Mouse (Mus musculus) hindbrain, embryonic 12.5 days (tissue): ENCODE measurements around the gene Slc4a1. TPM values are rescaled to one million over a fixed set of nuclear protein-coding genes. Genes with fewer than 3 reads are reported as not detected.
A peak's percentile ranks its signal among the peaks of the same experiment; 100 is the strongest.

Experiments
- ATAC-seq: fragments of 200-750 bp; cut with Nextera tagmentation; 2 replicates; pipeline ENCODE4 v1.8.0; 2017; ENCODE audit warnings: moderate TSS enrichment; ENCODE audit not compliant: low FRiP score
- H3K27ac ChIP-seq: fragments of 300-500 bp; sonication (generic); 2 replicates; pipeline ENCODE4 v1.5.1; 2016; ENCODE audit warnings: mild to moderate bottlenecking
- H3K27me3 ChIP-seq: fragments of 300-500 bp; sonication (generic); 2 replicates; pipeline ENCODE4 v1.6.1; 2016; ENCODE audit warnings: mild to moderate bottlenecking
- H3K36me3 ChIP-seq: fragments of 300-500 bp; sonication (generic); 2 replicates; pipeline ENCODE4 v1.6.1; 2016; ENCODE audit warnings: mild to moderate bottlenecking
- H3K4me1 ChIP-seq: fragments of 300-500 bp; sonication (generic); 2 replicates; pipeline ENCODE4 v1.6.1; 2016
- H3K4me2 ChIP-seq: fragments of 300-500 bp; sonication (generic); replicated peaks from 2 replicates; pipeline ENCODE4 v1.6.1; 2016; ENCODE audit warnings: mild to moderate bottlenecking
- H3K4me3 ChIP-seq: fragments of 300-500 bp; sonication (generic); 2 replicates; pipeline ENCODE4 v1.5.1; 2016; ENCODE audit warnings: mild to moderate bottlenecking
- H3K9ac ChIP-seq: fragments of 300-500 bp; sonication (generic); 2 replicates; pipeline ENCODE4 v1.6.1; 2016; ENCODE audit warnings: mild to moderate bottlenecking, moderate library complexity
- H3K9me3 ChIP-seq: fragments of 300-500 bp; sonication (generic); replicated peaks from 2 replicates; pipeline ENCODE4 v1.6.1; 2016; ENCODE audit warnings: mild to moderate bottlenecking
- WGBS: fragments of 180-500 bp; shearing (Covaris S2); methylation state at CpG from one replicate; pipeline ENCODE4 v1.1.7; 2016; 5-methylcytosine and 5-hydroxymethylcytosine counted together
- polyA plus RNA-seq: library from polyadenylated mRNA; unstranded; fragments of >200 nt; fragmentation: Nextera tagmentation; extraction: Ambion mirVana; gene quantifications from 2 replicates; pipeline ENCODE4 v1.2.1, GENCODE M21; 2016

The Slc4a1 gene
- polyA plus RNA-seq, 1 experiment from 2014 or later, result 33.5 TPM

GRCm38 (mm10) chr11:102383365-102384136, 17.5 kb upstream of the Slc4a1 start:
- H3K4me2 ChIP-seq, result no peak overlapping the region
- no peak overlapping the region for H3K27ac ChIP-seq
- H3K4me3 ChIP-seq, result no peak overlapping the region
- no peaks in the 10 kb centered on the region for H3K4me1 ChIP-seq
- H3K27me3 ChIP-seq, result no peaks in the 10 kb centered on the region
- no peak for ATAC-seq
- H3K9ac ChIP-seq, result no peak overlapping the region
- 90% methylated on average over 1 of the region's 1 CpGs for WGBS
- no peaks in the 10 kb centered on the region for H3K9me3 ChIP-seq
- H3K36me3 ChIP-seq, result no peaks in the 10 kb centered on the region

- Histone ChIP-seq H3K4me2 (no peak overlapping the region), H3K4me3 (no peak overlapping the region), H3K9me3 (no peaks in the 10 kb centered on the region), H3K9ac (no peak overlapping the region), H3K36me3 (no peaks in the 10 kb centered on the region), H3K4me1 (no peaks in the 10 kb centered on the region), H3K27me3 (no peaks in the 10 kb centered on the region), H3K27ac (no peak overlapping the region)
- no peak for ATAC-seq
- 89% methylated on average over 3 of the region's 3 CpGs for WGBS
Observed at GRCm38 (mm10) chr11:102382794-102383193, 16.8 kb upstream of the Slc4a1 start.

GRCm38 (mm10) chr11:102381341-102382100, 15.5 kb upstream of the Slc4a1 start:
- no peaks in the 10 kb centered on the region for H3K36me3 ChIP-seq
- H3K27me3 ChIP-seq, result no peaks in the 10 kb centered on the region
- no peak overlapping the region for H3K4me3 ChIP-seq
- 38% methylated on average over 4 of the region's 4 CpGs for WGBS
- peaks cover 2% of the 10 kb centered on the region for H3K4me1 ChIP-seq
- H3K9me3 ChIP-seq, result no peaks in the 10 kb centered on the region
- H3K9ac ChIP-seq, result no peak overlapping the region
- H3K4me2 ChIP-seq, result no peak overlapping the region
- H3K27ac ChIP-seq, result no peak overlapping the region
- ATAC-seq, result no peak

GRCm38 (mm10) chr11:102380091-102380490, 14.1 kb upstream of the Slc4a1 start:
- 81% methylated on average over 5 of the region's 5 CpGs for WGBS
- H3K36me3 ChIP-seq, result no peaks in the 10 kb centered on the region
- no peaks in the 10 kb centered on the region for H3K9me3 ChIP-seq
- H3K4me1 ChIP-seq, result peaks cover 16% of the 10 kb centered on the region
- H3K4me3 ChIP-seq, result no peak overlapping the region
- no peak overlapping the region for H3K9ac ChIP-seq
- no peak overlapping the region for H3K27ac ChIP-seq
- H3K4me2 ChIP-seq, result no peak overlapping the region
- H3K27me3 ChIP-seq, result peaks cover 2% of the 10 kb centered on the region; the same call in 1 of the 2 replicates
- ATAC-seq, result no peak

GRCm38 (mm10) chr11:102377186-102377585, 11.2 kb upstream of the Slc4a1 start:
- no peak for ATAC-seq
- peaks cover 12% of the 10 kb centered on the region for H3K27me3 ChIP-seq
- 62% methylated on average over 12 of the region's 12 CpGs for WGBS
- H3K4me3 ChIP-seq, result no peak overlapping the region
- H3K4me1 ChIP-seq, result peaks cover 16% of the 10 kb centered on the region
- H3K9ac ChIP-seq, result no peak overlapping the region
- no peak overlapping the region for H3K27ac ChIP-seq
- no peak overlapping the region for H3K4me2 ChIP-seq
- H3K36me3 ChIP-seq, result no peaks in the 10 kb centered on the region
- no peaks in the 10 kb centered on the region for H3K9me3 ChIP-seq

- Histone ChIP-seq H3K4me3 (peak overlapping the region; percentile 6; the same call in 1 of the 2 replicates), H3K4me2 (peak overlapping the region; percentile 42), H3K9me3 (no peaks in the 10 kb centered on the region), H3K27ac (0 out of 2 replicates have a peak overlapping the region, but pooled peaks have one; percentile 24), H3K36me3 (no peaks in the 10 kb centered on the region), H3K27me3 (peaks cover 12% of the 10 kb centered on the region), H3K4me1 (peaks cover 16% of the 10 kb centered on the region), H3K9ac (peak overlapping the region; percentile 8; the same call in 1 of the 2 replicates)
- ATAC-seq, result no peak
- 10% methylated on average over 8 of the region's 8 CpGs for WGBS
Observed at GRCm38 (mm10) chr11:102376196-102376835, 10.3 kb upstream of the Slc4a1 start.

- Histone ChIP-seq H3K4me1 (peaks cover 16% of the 10 kb centered on the region), H3K4me2 (peak overlapping the region; percentile 42), H3K4me3 (peak overlapping the region; percentile 6), H3K9ac (peak overlapping the region; percentile 8; the same call in 1 of the 2 replicates), H3K9me3 (no peaks in the 10 kb centered on the region), H3K27me3 (peaks cover 12% of the 10 kb centered on the region), H3K27ac (peak overlapping the region; percentile 2; the same call in 1 of the 2 replicates), H3K36me3 (no peaks in the 10 kb centered on the region)
- whole genome bisulfite sequencing, result 5% methylated on average over 23 of the region's 23 CpGs
- ATAC-seq, result no peak
Observed at GRCm38 (mm10) chr11:102375196-102376173, 9.5 kb upstream of the Slc4a1 start.

GRCm38 (mm10) chr11:102374108-102374725, 8.2 kb upstream of the Slc4a1 start:
- Histone ChIP-seq H3K36me3 (no peaks in the 10 kb centered on the region), H3K9ac (no peak overlapping the region), H3K4me2 (no peak overlapping the region), H3K4me3 (no peak overlapping the region), H3K27ac (no peak overlapping the region; the same call in 1 of the 2 replicates), H3K4me1 (peaks cover 16% of the 10 kb centered on the region), H3K9me3 (no peaks in the 10 kb centered on the region), H3K27me3 (peaks cover 12% of the 10 kb centered on the region)
- 72% methylated on average over 7 of the region's 7 CpGs for WGBS
- ATAC-seq, result no peak

GRCm38 (mm10) chr11:102373646-102374045, 7.6 kb upstream of the Slc4a1 start:
- peaks cover 16% of the 10 kb centered on the region for H3K4me1 ChIP-seq
- H3K9ac ChIP-seq, result no peak overlapping the region; the same call in 1 of the 2 replicates
- no peaks in the 10 kb centered on the region for H3K9me3 ChIP-seq
- 16% methylated on average over 2 of the region's 2 CpGs for WGBS
- H3K4me3 ChIP-seq, result no peak overlapping the region
- ATAC-seq, result no peak
- H3K27ac ChIP-seq, result no peak overlapping the region; the same call in 1 of the 2 replicates
- H3K27me3 ChIP-seq, result peaks cover 12% of the 10 kb centered on the region
- no peaks in the 10 kb centered on the region for H3K36me3 ChIP-seq
- H3K4me2 ChIP-seq, result 0 out of 2 replicates have a peak overlapping the region, but pooled peaks have one; percentile 15

GRCm38 (mm10) chr11:102372936-102373335, 6.9 kb upstream of the Slc4a1 start:
- Histone ChIP-seq H3K4me2 (no peak overlapping the region), H3K27ac (no peak overlapping the region), H3K36me3 (no peaks in the 10 kb centered on the region), H3K4me3 (no peak overlapping the region), H3K9ac (no peak overlapping the region), H3K4me1 (peaks cover 16% of the 10 kb centered on the region), H3K27me3 (peaks cover 12% of the 10 kb centered on the region), H3K9me3 (no peaks in the 10 kb centered on the region)
- ATAC-seq, result no peak
- WGBS, result 39% methylated on average over 14 of the region's 14 CpGs
